Mouse (Mus musculus): ENCODE measurements at regions not wholly inside any gene's neighbourhood (a gene's known extent, or its start where the extent isn't known, plus 50 kb on each side); places are given as distances from the start of the nearest gene placed in this dataset.
"Not testable (repeated sequence)": the region's sequence is repeated elsewhere in the genome, so short reads cannot be mapped to it uniquely, and the experiment has no call there.

GRCm38 (mm10) chr10:62037402-62038199 lies 58.7 kb upstream of the Col13a1 start:
- DNase-seq (ENCODE audit: low read depth, low spot score), result no peak
- in situ Hi-C loops (cut with MboI; ENCODE audit: low sequenced_read_pairs in 2 of 2, unreplicated experiment in 2 of 2), result no loop called here
- H3K36me3 ChIP-seq (ENCODE audit: control insufficient read depth, insufficient read depth, low read length, poor library complexity, severe bottlenecking), result no peaks in the 10 kb centered on the region
- no peaks in the 10 kb centered on the region for H3K9me3 ChIP-seq (ENCODE audit: control insufficient read depth, insufficient read depth, low read depth, low read length)
- TF ChIP-seq HCFC1 (IDR thresholded peaks at IDR 0.05; ENCODE audit: borderline replicate concordance, insufficient read depth, low read length) (no peak), ZC3H11A (IDR thresholded peaks at IDR 0.05; ENCODE audit: borderline replicate concordance, low read depth, low read length) (no peak), CHD2 (IDR thresholded peaks at IDR 0.05; ENCODE audit: low read depth, low read length) (no peak), MAFK (IDR thresholded peaks at IDR 0.05; ENCODE audit: insufficient read depth, low read depth, low read length) (no peak), ZNF384 (IDR thresholded peaks at IDR 0.05; ENCODE audit: low read depth, low read length) (no peak)
- peak overlapping the region; percentile 33 for H3K27ac ChIP-seq (ENCODE audit: insufficient read depth, low read depth, low read length, poor library complexity, severe bottlenecking)
- H3K4me3 ChIP-seq (ENCODE audit: insufficient read depth in 1 of 2, low read depth in 1 of 2, low read length in 2 of 2, poor library complexity in 1 of 2, severe bottlenecking in 1 of 2), result no peak overlapping the region
- H3K4me1 ChIP-seq (ENCODE audit: control insufficient read depth in 2 of 2, insufficient read depth in 2 of 2, low read length in 2 of 2, poor library complexity in 1 of 2), result peaks cover 12 to 21% of the 10 kb centered on the region in 2 experiments
- no peak overlapping the region for H3K9ac ChIP-seq (ENCODE audit: insufficient read depth, low read depth, low read length, poor library complexity, severe bottlenecking)

GRCm38 (mm10) chr10:62036815-62037214 lies 57.9 kb upstream of the Col13a1 start:
- H3K9me3 ChIP-seq (ENCODE audit: control insufficient read depth, insufficient read depth, low read depth, low read length), result no peaks in the 10 kb centered on the region
- no peak overlapping the region for H3K9ac ChIP-seq (ENCODE audit: insufficient read depth, low read depth, low read length, poor library complexity, severe bottlenecking)
- no peak for TF ChIP-seq ZC3H11A (IDR thresholded peaks at IDR 0.05; ENCODE audit: borderline replicate concordance, low read depth, low read length)
- TF ChIP-seq MAFK (IDR thresholded peaks at IDR 0.05; ENCODE audit: insufficient read depth, low read depth, low read length), result no peak
- no peak for TF ChIP-seq HCFC1 (IDR thresholded peaks at IDR 0.05; ENCODE audit: borderline replicate concordance, insufficient read depth, low read length)
- no peak for TF ChIP-seq ZNF384 (IDR thresholded peaks at IDR 0.05; ENCODE audit: low read depth, low read length)
- no peak for TF ChIP-seq CHD2 (IDR thresholded peaks at IDR 0.05; ENCODE audit: low read depth, low read length)
- no peaks in the 10 kb centered on the region for H3K36me3 ChIP-seq (ENCODE audit: control insufficient read depth, insufficient read depth, low read length, poor library complexity, severe bottlenecking)
- H3K27ac ChIP-seq (ENCODE audit: insufficient read depth, low read depth, low read length, poor library complexity, severe bottlenecking), result no peak overlapping the region
- no peak overlapping the region for H3K4me3 ChIP-seq (ENCODE audit: insufficient read depth in 1 of 2, low read depth in 1 of 2, low read length in 2 of 2, poor library complexity in 1 of 2, severe bottlenecking in 1 of 2)
- in situ Hi-C loops (cut with MboI; ENCODE audit: low sequenced_read_pairs in 2 of 2, unreplicated experiment in 2 of 2), result no loop called here
- H3K4me1 ChIP-seq (ENCODE audit: control insufficient read depth in 2 of 2, insufficient read depth in 2 of 2, low read length in 2 of 2, poor library complexity in 1 of 2), result peaks cover 12 to 21% of the 10 kb centered on the region in 2 experiments
- peak; percentile 44 for DNase-seq (ENCODE audit: low read depth, low spot score)

DNA sequence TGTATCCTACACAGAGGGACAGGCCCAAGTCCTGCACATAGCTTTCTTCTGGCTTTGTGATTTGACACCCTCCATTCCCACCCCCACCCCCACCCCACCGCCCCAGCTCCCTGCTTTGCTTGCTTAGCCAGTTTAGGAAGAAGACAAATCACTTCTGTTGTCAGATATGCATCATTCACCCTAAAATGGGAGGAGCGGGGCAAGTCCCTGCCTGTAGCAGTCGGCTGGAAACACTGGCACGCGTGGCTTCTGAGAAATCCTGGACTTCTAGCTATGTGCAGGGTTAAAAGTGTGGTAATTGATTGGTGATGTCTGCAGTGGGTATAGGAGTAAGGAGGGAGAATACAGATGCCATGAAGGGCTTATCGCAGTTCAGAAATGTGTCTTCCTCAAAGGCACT lies 55.4 kb upstream of the Col13a1 start:
- DNase-seq (ENCODE audit: low read depth, low spot score), result no peak
- TF ChIP-seq HCFC1 (IDR thresholded peaks at IDR 0.05; ENCODE audit: borderline replicate concordance, insufficient read depth, low read length) (no peak), CHD2 (IDR thresholded peaks at IDR 0.05; ENCODE audit: low read depth, low read length) (no peak), ZC3H11A (IDR thresholded peaks at IDR 0.05; ENCODE audit: borderline replicate concordance, low read depth, low read length) (no peak), MAFK (IDR thresholded peaks at IDR 0.05; ENCODE audit: insufficient read depth, low read depth, low read length) (no peak), ZNF384 (IDR thresholded peaks at IDR 0.05; ENCODE audit: low read depth, low read length) (no peak)
- Histone ChIP-seq H3K9ac (ENCODE audit: insufficient read depth, low read depth, low read length, poor library complexity, severe bottlenecking) (no peak overlapping the region), H3K27ac (ENCODE audit: insufficient read depth, low read depth, low read length, poor library complexity, severe bottlenecking) (no peak overlapping the region), H3K4me1 (ENCODE audit: control insufficient read depth in 2 of 2, insufficient read depth in 2 of 2, low read length in 2 of 2, poor library complexity in 1 of 2) (peaks cover 12 to 23% of the 10 kb centered on the region in 2 experiments), H3K36me3 (ENCODE audit: control insufficient read depth, insufficient read depth, low read length, poor library complexity, severe bottlenecking) (no peaks in the 10 kb centered on the region), H3K9me3 (ENCODE audit: control insufficient read depth, insufficient read depth, low read depth, low read length) (no peaks in the 10 kb centered on the region), H3K4me3 (ENCODE audit: insufficient read depth in 1 of 2, low read depth in 1 of 2, low read length in 2 of 2, poor library complexity in 1 of 2, severe bottlenecking in 1 of 2) (no peak overlapping the region)
- in situ Hi-C loops (cut with MboI; ENCODE audit: low sequenced_read_pairs in 2 of 2, unreplicated experiment in 2 of 2), result no loop called here

DNA sequence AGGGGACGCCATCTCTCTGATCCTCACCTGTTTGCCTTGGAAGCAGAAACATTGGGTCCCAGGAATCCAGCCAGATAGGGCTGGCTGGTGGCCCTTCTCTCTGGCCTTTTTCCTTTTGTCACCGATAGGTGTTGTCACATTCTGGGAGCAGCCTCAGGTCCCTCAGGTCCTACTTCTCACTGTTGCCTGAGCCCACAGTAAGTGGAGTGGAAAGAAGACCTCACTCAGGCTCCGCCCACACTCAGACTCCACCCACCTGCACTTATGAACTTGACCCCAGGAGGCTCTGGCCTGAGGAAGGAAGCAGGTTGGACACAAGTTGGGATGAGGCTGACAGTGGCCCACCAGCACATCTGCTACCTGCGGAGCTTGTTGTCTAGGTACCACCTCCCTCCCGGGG lies 54.8 kb upstream of the Col13a1 start:
- TF ChIP-seq CHD2 (IDR thresholded peaks at IDR 0.05; ENCODE audit: low read depth, low read length) (no peak), MAFK (IDR thresholded peaks at IDR 0.05; ENCODE audit: insufficient read depth, low read depth, low read length) (no peak), ZNF384 (IDR thresholded peaks at IDR 0.05; ENCODE audit: low read depth, low read length) (no peak), HCFC1 (IDR thresholded peaks at IDR 0.05; ENCODE audit: borderline replicate concordance, insufficient read depth, low read length) (no peak), ZC3H11A (IDR thresholded peaks at IDR 0.05; ENCODE audit: borderline replicate concordance, low read depth, low read length) (no peak)
- Histone ChIP-seq H3K4me1 (ENCODE audit: control insufficient read depth in 2 of 2, insufficient read depth in 2 of 2, low read length in 2 of 2, poor library complexity in 1 of 2) (peaks cover 12 to 23% of the 10 kb centered on the region in 2 experiments), H3K9ac (ENCODE audit: insufficient read depth, low read depth, low read length, poor library complexity, severe bottlenecking) (no peak overlapping the region), H3K9me3 (ENCODE audit: control insufficient read depth, insufficient read depth, low read depth, low read length) (no peaks in the 10 kb centered on the region), H3K4me3 (ENCODE audit: insufficient read depth in 1 of 2, low read depth in 1 of 2, low read length in 2 of 2, poor library complexity in 1 of 2, severe bottlenecking in 1 of 2) (no peak overlapping the region), H3K27ac (ENCODE audit: insufficient read depth, low read depth, low read length, poor library complexity, severe bottlenecking) (no peak overlapping the region), H3K36me3 (ENCODE audit: control insufficient read depth, insufficient read depth, low read length, poor library complexity, severe bottlenecking) (no peaks in the 10 kb centered on the region)
- DNase-seq (ENCODE audit: low read depth, low spot score), result no peak
- in situ Hi-C loops (cut with MboI; ENCODE audit: low sequenced_read_pairs in 2 of 2, unreplicated experiment in 2 of 2), result no loop called here

GRCm38 (mm10) chr10:62031986-62032385 lies 53.1 kb upstream of the Col13a1 start:
- H3K36me3 ChIP-seq (ENCODE audit: control insufficient read depth, insufficient read depth, low read length, poor library complexity, severe bottlenecking); H3K27ac ChIP-seq (ENCODE audit: insufficient read depth, low read depth, low read length, poor library complexity, severe bottlenecking); H3K9ac ChIP-seq (ENCODE audit: insufficient read depth, low read depth, low read length, poor library complexity, severe bottlenecking); DNase-seq (ENCODE audit: low read depth, low spot score); H3K4me3 ChIP-seq (ENCODE audit: insufficient read depth in 1 of 2, low read depth in 1 of 2, low read length in 2 of 2, poor library complexity in 1 of 2, severe bottlenecking in 1 of 2); in situ Hi-C loops (cut with MboI; ENCODE audit: low sequenced_read_pairs in 2 of 2, unreplicated experiment in 2 of 2); H3K9me3 ChIP-seq (ENCODE audit: control insufficient read depth, insufficient read depth, low read depth, low read length): not testable (repeated sequence)
- peaks cover 2 to 17% of the 10 kb centered on the region in 2 experiments for H3K4me1 ChIP-seq (ENCODE audit: control insufficient read depth in 2 of 2, insufficient read depth in 2 of 2, low read length in 2 of 2, poor library complexity in 1 of 2)

Data from ES-E14 (cell line).